ENCODE assay signal across 14 mouse cellular contexts in the genomic region with DNA sequence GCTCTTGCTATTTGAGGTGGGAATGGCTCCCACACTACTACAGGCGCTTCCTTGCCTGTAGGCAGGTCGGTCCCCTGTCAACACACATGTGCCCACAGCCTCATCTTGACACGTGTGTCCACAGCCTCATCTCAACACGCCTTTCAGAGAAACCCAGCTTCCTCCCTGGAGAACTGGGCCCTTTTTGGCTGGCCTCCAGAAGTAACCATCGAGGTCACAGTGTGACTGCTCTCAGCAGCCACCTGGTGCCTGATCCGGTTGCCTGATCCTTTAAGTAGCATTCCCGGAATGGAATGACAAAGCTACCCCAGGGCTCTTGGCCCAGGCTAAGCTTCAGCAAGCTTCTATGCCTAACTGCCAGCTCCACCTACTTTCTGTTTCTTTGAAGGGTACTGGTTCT. TPM values are rescaled to one million over a fixed set of nuclear protein-coding genes. Genes with fewer than 3 reads are reported as not detected.
DNase-seq lines count a peak whose midpoint lies in the region; ATAC-seq lines count a peak whose summit lies in the region.
"Had no signal": no experiment of that assay in that cellular context is flagged by ENCODE, and none has a peak within 500 bp of the region (broad histone marks: within the 10 kb centered on the region; RNA-seq: fewer than 3 reads in every experiment).

No protein-coding gene starts in this region.

- H3K4me1 ChIP-seq in heart, embryonic 10.5 days: peaks cover 22% of the 10 kb centered on the region
- H3K4me1 ChIP-seq in kidney, embryonic 15.5 days: peaks cover 17% of the 10 kb centered on the region
- H3K4me1 ChIP-seq: forebrain, embryonic 12.5 days; megakaryocyte, embryonic 14.5 days had no signal

- no peak for ATAC-seq in kidney, embryonic 15.5 days (replicated peaks; ENCODE audit: low FRiP score)
- ATAC-seq in megakaryocyte-erythroid progenitor cell, adult 5-6 weeks (replicated peaks; ENCODE audit: low FRiP score, low TSS enrichment, poor library complexity, severe bottlenecking): no peak

- 58% methylated on average over 7 of the region's 7 CpGs for WGBS in heart, embryonic 10.5 days
- WGBS in kidney, embryonic 15.5 days: 45% methylated on average over 7 of the region's 7 CpGs

- H3K36me3 ChIP-seq in heart, embryonic 10.5 days: peaks cover 35% of the 10 kb centered on the region
- H3K36me3 ChIP-seq in kidney, embryonic 15.5 days: peaks cover 34% of the 10 kb centered on the region

- no peak overlapping the region for H3K4me3 ChIP-seq in heart, embryonic 10.5 days
- no peak overlapping the region for H3K4me3 ChIP-seq in kidney, embryonic 15.5 days (replicated peaks)
- H3K4me3 ChIP-seq: forebrain, embryonic 12.5 days; megakaryocyte, embryonic 14.5 days had no signal

- H3K9ac ChIP-seq in kidney, embryonic 15.5 days: no peak overlapping the region
- H3K9ac ChIP-seq: forebrain, embryonic 12.5 days had no signal

- 0 out of 2 replicates have a peak overlapping the region, but pooled peaks have one; percentile 3 for H3K27ac ChIP-seq in heart, embryonic 10.5 days
- H3K27ac ChIP-seq in kidney, embryonic 15.5 days: peak overlapping the region; percentile 58
- H3K27ac ChIP-seq: forebrain, embryonic 12.5 days had no signal

- no peaks in the 10 kb centered on the region for H3K27me3 ChIP-seq in heart, embryonic 10.5 days (ENCODE audit: insufficient read depth, poor library complexity, severe bottlenecking)
- no peaks in the 10 kb centered on the region for H3K27me3 ChIP-seq in kidney, embryonic 15.5 days
- H3K27me3 ChIP-seq: forebrain, embryonic 12.5 days; megakaryocyte, embryonic 14.5 days had no signal

- no peak for DNase-seq in heart, embryonic 10.5 days (ENCODE audit: low spot score)
- no peak for DNase-seq in heart, adult 18-20 months
- DNase-seq in 3T3-L1 (ENCODE audit: low read depth, low spot score): peak; percentile 2
- DNase-seq in cerebellum, adult 8-10 months: peak; percentile 70
- DNase-seq in urinary bladder, postnatal 14 days (ENCODE audit: low spot score): no peak
- DNase-seq in neural tube, embryonic 10.5 days (ENCODE audit: extremely low spot score, low spot score): no peak
- DNase-seq: adrenal gland, adult 8-10 months; heart, postnatal 4 days; layer of hippocampus, adult 9-11 months; liver had no signal

- H3K9me3 ChIP-seq in heart, embryonic 10.5 days: no peaks in the 10 kb centered on the region
- no peaks in the 10 kb centered on the region for H3K9me3 ChIP-seq in kidney, embryonic 15.5 days (replicated peaks)
- H3K9me3 ChIP-seq: megakaryocyte, embryonic 14.5 days had no signal

- no peak overlapping the region for H3K4me2 ChIP-seq in kidney, embryonic 15.5 days
- H3K4me2 ChIP-seq: forebrain, embryonic 12.5 days had no signal

RNA-seq across cellular contexts. Expression of a gene that starts 50.3 kb away (rescaled TPM):
- polyA plus RNA-seq in heart, embryonic 10.5 days (2016; fragmentation: Nextera tagmentation; extraction: Ambion mirVana): 20.0 and 22.4 TPM in 2 replicates
- 10 to 100 TPM; 17.3 to 19.3 TPM for total RNA-seq in heart, adult 18-20 months (2021)
- polyA plus RNA-seq in kidney, embryonic 15.5 days (2015; fragmentation: Nextera tagmentation; extraction: Ambion mirVana): 29.1 and 29.5 TPM in 2 replicates
- 15.1 and 16.2 TPM in 2 replicates for total RNA-seq in megakaryocyte-erythroid progenitor cell, adult 5-6 weeks (2014; fragmentation: Nextera tagmentation)
- 10.9 and 11.2 TPM in 2 replicates for total RNA-seq in megakaryocyte-erythroid progenitor cell, adult 5-6 weeks (2017)

Comparison
In these comparisons a context has a peak if more than half of its experiments do, and no peak if none do; other contexts are left out.
1. DNase-seq: peak in 3T3-L1 (single experiment) and cerebellum, adult 8-10 months (single experiment); none in heart, embryonic 10.5 days (single experiment), heart, adult 18-20 months (0 of 2), urinary bladder, postnatal 14 days (single experiment) and neural tube, embryonic 10.5 days (single experiment).